Mouse (Mus musculus) heart, postnatal 14 days (tissue): Measurements from ENCODE around the gene Hacd2. TPM values are rescaled to one million over a fixed set of nuclear protein-coding genes. Genes with fewer than 3 reads are reported as not detected.

Source experiments
- DNase-seq, 2 experiments: peaks; one replicate each; pipeline ENCODE4 v3.0.0; 2021 to 2022
- intact Hi-C: fragments of 180-260 bp; cut with DNase I; formaldehyde crosslinking; loops from one replicate; pipeline ENCODE4 v1.15.1; 2025
- total RNA-seq, 2 experiments: library from RNA; stranded (reverse); gene quantifications; 2 replicates each; pipeline ENCODE4 v1.2.3; 2021

The Hacd2 gene
- total RNA-seq, 2 experiments from 2014 or later = 8.3 to 8.5 TPM

DNA sequence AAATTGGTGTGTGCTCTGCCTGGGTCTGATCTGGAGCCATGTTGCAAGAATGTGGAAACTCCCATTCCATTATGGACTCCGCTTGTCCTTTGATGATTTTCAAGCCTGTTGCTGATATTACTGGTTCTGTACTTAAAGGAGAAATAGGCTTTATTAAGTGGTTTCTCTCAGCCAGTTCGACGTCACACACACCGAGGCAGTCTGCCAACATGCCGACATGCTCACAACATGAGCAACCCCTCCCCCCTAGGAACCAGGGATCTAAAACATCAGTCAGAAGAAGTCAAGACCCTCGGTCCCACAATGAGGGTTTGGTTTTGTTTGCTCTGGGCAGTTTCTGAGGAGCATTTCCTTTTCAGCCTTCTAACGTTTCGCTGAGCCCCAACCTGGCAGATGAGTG is 86.9 kb downstream of the Hacd2 start:
- intact Hi-C loops = loop anchor here (5.0 kb wide), 1 partner anchor 52 kb away; no protein-coding TSS in a partner anchor
- DNase-seq = no peak

DNA sequence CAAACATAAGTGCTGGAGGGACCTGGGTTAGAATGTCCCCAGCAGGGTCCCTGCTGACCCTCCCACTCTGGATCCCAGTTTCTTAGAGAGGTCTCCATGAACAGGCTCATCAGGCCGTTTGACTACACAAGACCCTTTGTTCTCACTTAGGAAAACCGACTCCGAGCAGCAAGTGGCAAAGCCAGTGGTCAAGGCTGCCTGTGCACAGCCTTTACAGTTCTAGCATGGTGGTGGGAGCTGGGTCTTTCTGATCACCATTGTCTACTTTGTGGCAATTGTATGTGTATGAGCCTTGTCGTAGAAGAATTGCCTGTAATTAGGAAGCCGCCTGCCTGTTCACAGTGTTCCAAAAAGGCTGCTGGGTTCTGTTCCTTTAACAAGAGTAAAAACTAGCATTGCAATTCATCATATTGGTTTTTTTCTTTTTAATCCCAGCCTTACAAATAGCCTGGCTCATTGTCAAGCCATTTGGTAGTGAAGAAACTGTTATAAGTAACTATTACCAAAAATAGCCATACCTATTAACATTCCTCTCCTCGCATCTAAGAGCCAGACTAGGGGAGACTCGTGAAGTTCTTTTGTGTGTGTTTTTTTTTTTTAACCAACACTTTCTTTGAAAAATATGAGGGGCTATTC is 87.5 kb downstream of the Hacd2 start:
- DNase-seq = no peak
- intact Hi-C loops = loop anchor here (1.0 to 5.0 kb wide), 3 partner anchors 45 to 161 kb away; partner anchors contain the start of gene Adcy5

DNA sequence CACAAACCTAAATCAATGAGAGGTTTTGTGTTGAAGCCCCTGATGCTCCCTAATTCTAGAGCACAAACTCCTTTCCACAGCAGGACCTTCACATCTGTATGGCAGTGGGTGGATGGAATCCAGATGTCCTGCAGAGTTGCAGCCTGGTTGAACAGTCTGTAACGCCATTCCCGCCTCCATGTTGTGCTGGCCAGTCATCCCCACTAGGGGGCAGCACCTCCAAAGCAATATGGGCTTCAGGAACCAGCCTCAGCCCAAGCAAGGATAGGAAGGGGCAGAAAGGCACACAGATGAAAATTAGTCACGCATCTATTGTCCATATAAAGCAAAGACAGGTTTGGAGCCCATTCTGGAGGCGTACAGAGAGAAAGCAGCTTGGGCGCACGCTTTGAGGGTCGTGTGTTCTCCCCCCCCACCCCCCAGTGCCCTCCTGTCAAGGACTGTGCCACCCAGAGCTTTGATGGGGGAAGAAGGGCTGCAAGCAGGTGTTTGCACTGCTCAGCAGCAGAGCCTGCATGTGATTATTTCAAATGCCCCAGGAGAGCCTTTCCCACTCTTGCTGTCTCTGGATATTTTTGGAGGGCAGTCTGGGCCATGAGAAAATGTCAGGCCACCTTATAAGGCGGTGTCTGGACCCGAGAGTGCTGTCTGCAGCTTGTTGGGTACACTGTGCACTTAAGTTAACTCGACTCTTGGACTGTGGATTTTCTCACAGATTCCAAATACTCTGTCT is 88.3 kb downstream of the Hacd2 start:
- intact Hi-C loops = loop anchor here (1.0 to 2.0 kb wide), 2 partner anchors 44 to 160 kb away; partner anchors contain the start of gene Adcy5

DNA sequence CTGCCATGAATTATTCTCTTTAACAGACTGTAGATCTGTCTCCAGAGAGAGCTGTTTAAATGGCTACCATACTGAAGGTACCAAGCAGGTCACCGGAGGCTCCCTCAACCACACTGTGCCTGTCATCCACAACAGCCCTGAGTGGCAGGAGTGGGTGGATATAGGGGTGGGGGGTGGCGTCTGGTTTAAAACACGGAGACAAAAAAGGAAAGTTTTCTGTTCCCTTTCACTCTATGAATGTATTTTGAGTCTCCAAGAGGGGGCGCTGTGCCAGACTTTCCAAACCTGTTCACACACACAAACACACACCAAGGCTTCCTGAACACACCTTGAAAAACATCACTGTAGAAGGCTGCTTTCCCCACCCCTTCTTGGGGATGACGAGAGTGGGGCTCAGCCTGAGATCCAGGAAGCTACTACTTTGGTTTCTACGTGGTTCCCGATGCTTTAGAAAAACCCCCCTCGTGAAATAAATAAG is 89.0 kb downstream of the Hacd2 start:
- peak in 1 of 2 experiments; percentile 42 for DNase-seq
- intact Hi-C loops = loop anchor here (2.0 kb wide), 1 partner anchor 44 kb away; the partner anchor contains the start of gene Adcy5

More for the DNA sequence above, 88.3 kb downstream of the Hacd2 start:
- peak; percentile 87 to 94 for DNase-seq

DNA sequence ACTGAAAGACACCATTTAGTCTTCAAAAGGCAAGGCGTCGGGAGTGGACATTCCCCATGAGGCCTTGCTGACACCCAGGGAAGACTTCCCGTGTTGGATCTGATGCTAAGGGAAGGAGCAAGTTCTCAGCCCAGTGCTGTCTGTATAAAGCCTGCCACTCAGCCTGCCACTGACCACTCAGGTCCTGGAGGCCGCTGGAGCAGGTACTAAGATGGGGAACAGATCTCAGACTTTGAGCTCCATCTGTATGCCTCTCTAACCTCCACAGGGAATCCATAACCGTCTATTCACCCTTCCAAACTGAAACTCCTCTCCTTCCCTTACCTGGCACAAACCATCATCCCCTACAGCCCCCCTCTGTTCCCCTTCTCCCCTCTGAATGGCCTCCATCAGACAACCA is 91.3 kb downstream of the Hacd2 start:
- intact Hi-C loops = no loop called here
- DNase-seq = no peak

DNA sequence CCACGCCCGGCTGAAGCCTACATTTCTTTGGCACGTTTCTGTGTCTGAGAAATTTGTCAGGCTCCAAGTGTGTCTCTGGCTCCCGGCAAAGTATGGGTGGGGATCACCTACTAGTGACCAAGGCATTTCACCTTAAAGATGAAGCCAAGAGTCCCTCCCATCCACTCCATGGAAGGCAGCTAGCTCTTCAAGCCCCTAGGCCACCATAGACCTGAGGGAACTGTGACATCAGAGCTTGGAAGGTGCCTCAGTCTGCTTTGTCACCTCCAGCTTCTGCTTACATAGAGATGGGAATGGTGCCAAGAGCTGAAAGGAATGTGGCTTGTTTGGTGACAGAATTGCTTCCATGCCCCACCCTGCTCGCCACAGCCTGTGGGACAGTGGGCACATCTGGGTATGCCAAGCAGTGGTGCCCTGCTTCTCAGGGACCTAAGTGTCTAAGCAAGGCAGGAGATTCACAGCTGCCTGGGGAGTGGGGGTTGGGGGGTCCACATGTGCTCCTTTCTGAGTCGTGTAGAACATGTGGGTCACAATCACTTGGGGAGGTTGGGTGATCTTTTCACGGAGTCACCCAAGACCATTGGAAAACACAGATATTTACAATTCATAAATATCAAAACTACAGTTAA is 94.2 kb downstream of the Hacd2 start:
- no peak for DNase-seq

DNA sequence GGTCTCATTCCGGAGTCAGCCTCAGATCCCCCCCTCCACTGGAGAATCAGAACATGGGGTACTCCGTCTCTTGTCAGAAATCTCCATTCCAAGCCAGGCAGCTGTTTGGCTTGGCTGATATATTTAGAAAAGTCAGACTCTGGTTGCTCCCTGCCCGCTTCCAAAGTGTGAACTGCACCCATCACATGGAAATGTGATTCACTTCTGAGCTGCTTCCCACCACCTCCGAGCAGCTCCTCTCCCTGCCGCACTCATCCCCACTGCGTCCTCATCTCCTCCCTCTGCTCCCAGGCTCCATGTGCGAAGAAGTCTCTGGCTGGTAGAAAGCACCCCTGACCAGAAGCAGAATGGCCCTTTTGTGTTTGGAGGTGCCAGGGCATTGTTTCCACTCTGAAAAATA is 95.2 kb downstream of the Hacd2 start:
- intact Hi-C loops = no loop called here
- peak in 1 of 2 experiments; percentile 13 for DNase-seq

More for the DNA sequence above, 94.2 kb downstream of the Hacd2 start:
- intact Hi-C loops = no loop called here

DNA sequence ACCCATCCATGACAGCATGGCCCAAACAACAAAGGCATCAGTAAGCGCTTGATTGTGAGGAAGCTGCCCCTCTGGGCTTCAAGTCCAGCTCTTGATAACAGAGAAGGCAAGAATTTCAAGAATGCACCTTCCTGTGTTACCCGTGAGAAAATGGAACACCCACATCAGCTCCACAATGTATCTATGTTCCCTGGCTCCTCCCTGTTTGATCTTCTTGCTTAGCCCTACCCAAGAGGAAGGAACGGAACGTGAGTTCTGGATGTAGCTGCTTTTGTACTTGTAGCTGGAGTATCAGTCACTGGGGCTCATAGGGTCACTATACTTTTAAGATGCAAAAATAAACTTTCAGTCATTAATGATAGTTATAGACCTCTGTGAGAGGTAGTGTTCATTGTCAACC is 98.4 kb downstream of the Hacd2 start:
- intact Hi-C loops = no loop called here
- DNase-seq = no peak

DNA sequence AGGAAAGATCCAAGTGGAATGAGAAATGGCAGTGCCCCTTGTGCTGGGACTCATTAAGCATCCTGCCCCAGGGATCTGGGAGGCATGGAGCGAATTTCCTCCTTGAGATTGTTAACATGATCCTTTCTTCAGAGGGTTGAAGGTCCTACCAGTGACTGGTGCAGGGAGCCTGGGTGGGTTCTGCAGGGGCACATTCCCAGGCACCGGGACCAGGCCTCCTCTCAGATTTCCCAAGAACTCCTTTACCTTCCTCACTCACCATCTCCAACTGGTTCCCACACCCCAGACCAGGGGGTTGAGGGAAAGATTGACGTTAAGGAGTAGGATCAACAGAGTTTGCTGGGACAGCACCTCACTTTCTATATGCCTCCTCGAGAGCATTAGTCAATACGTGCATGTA is 105.0 kb downstream of the Hacd2 start:
- intact Hi-C loops = no loop called here

DNA sequence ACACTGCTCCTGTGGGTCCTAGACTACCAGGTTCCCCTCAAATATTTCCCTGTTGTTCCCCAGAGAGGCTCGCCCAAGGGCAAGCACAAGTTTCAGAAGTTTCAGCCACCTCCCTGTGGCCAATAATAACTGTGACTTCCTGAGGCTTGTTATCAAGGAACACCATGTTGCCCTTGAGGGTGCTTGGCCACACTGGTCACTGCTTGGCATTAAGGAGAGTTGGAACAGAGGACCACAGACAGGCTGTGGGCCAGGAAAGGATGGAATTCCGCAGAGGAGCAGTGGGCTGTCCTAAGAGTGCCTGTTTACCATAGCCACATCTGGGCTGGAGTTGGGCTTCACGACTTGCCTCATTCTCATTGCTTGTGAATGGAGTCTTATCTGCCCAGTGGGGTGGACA is 107.9 kb downstream of the Hacd2 start:
- intact Hi-C loops = no loop called here
- peak; percentile 47 to 73 for DNase-seq

More for the DNA sequence above, 105.0 kb downstream of the Hacd2 start:
- DNase-seq = no peak

DNA sequence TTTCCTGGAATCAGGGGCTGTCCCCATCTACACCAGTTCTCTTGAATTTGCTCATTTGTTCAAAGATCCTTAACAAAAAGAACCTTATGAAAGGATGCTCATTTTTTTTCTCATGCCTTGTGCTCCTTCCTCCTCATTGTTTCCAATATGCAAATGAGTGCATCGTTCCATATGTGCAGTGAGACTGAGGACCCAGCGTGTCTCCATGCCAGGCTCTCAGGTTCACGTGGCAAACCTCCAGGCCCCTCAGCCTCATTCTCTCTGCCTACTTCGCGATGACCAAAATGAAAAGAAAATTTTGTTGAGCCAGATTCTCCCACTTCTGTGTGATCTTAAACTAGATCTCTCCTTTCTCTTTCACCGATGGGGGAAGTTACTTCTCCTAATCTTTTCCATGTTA is 117.2 kb downstream of the Hacd2 start:
- intact Hi-C loops = loop anchor here (2.0 kb wide), 1 partner anchor 13 kb away; no protein-coding TSS in a partner anchor

DNA sequence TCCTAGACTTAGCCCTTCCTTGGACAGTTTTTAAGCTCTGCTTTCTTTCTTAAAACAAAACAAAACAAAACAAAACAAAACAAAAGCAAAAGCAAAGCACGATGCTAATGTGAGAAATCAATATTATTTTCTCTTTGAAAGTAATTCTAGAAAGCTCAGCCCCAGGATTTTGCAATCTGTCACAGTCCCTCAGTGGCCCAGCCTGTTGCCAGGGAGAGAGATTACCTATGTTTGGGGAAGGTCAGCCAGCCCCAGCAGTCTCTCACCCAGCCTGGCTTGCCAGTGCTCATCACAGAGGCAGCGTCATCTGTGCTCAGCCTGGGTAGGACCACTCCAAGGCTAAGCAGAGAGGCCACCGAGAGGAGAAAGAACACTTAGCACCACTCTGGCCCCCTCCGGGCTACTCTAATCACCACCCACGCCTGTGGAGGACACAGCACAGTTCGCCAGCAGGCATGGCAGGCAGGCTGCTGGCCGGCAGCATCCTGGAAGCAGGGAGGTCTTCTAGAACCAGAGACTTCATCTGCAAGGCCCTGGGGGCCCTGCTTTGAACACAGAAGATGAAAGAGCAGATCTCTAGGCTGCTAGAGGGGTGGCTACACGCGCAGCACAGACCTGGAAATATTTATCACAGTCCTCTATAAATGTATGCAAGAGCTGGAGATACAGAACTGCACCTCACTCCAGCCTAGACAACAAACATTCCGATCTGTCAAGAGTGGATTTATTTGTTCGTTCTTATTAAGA is 117.8 kb downstream of the Hacd2 start:
- intact Hi-C loops = loop anchor here (2.0 kb wide), 1 partner anchor 13 kb away; no protein-coding TSS in a partner anchor

More for the DNA sequence above, 117.2 kb downstream of the Hacd2 start:
- DNase-seq = no peak

DNA sequence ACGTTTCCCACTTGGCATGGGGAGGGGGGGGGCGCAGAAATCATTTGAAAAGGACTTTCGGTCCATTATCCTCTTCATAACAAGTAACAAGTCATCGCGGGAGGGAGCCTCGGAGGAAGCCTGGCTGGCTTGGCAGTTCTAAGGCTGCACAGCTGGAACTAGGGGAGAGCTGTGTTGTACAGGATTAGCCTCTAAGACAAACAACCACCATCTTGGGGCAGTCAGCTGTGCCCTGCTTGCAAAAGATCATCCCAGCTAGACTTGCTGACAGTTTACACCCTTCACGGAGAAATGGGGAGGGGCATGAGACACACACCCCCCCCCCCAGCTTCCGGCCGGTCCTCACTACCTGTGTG is 118.4 kb downstream of the Hacd2 start:
- intact Hi-C loops = no loop called here
- DNase-seq = no peak

More for the DNA sequence above, 117.8 kb downstream of the Hacd2 start:
- DNase-seq = peak in 1 of 2 experiments; percentile 20

DNA sequence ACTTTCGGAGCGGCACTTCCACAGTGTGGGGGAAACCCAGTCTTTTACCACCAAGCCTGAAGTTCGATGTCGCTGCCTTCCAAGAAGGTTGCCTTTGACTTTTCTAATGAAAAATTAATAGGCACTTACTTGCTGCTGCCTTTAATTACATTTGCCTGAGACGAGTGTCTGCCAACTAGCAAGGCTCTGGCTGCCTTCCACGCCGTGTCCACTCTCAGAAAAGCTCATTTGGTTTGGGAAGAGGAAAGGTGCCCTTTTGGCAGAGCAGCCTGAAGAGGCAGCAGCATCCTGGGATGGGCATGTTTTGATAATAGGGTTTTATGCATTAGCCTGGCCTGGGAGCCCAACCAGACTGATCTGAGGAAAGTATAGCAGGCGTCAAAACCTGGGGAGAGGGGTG is 119.6 kb downstream of the Hacd2 start:
- intact Hi-C loops = no loop called here
- DNase-seq = no peak

DNA sequence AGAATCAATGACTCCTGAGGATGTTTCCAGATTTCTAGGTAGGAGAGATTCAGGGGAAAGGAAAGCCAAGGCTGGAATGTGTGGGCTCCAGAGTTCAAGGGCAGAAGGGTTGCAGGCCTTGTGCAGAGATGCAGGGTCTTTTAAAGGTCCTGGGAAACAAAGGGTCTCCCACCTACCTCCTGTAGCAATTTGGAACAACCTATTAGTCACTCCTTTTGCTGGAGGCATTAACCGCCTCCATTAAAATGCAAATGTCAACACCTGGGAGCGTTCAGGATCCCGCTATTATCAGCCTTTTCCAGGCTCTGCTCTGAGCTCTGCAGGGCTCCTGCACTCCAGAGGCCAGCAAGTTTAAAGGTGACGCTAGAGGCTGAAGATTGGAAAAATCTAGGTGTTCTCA is 123.9 kb downstream of the Hacd2 start:
- intact Hi-C loops = no loop called here
- no peak for DNase-seq

DNA sequence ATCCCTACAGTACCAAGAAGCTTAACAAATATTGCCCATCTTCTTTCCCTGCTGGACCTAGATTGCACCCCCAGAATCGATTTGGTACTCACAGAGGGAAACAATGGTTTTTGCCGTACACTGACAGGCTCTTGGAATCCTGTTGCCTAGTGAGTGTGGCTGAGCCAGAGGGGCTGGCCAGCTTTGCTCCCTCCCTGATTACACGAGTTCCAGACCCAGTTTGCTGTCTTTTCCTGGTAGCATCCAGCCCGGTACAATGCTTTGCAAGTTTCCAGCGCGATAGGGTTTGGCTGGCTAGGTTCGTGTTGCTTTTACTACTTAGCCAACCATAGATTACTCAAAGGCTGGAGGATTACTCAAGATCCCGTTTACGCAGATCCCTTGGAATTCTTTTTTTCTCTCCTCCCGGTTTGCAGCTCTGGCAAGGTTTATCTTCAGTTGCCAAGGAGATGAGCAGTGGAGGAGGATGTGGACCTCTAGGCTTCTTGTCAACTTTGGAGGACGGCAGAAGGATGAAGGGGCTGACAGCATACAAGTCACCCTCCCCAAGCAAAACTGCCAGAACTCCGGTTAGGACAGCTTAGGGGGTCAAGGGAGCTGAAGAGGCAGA is 131.0 kb downstream of the Hacd2 start:
- intact Hi-C loops = loop anchor here (2.0 kb wide), 1 partner anchor 14 kb away; no protein-coding TSS in a partner anchor

DNA sequence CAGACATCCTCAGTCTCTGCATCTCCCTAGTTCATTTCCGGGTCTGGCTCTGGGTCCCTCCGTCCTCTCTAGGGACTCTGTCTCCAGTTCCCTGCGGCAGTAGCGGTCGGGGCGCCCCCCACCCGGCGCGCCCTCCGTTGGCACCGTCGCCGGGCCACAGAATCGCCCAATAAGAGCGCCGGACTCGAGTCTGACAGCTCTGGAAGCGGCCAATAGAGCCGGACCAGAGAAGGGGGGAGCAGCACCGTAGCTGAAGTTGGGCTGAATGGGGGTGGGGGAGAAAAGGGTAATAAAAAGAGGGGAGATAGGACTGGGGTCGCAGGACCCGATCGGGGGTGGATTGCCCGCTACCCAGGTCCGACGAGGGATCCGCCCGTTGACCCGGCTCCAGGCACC is 132.0 kb downstream of the Hacd2 start:
- intact Hi-C loops = loop anchor here (2.0 kb wide), 1 partner anchor 43 kb away; no protein-coding TSS in a partner anchor

More for the DNA sequence above, 131.0 kb downstream of the Hacd2 start:
- no peak for DNase-seq

DNA sequence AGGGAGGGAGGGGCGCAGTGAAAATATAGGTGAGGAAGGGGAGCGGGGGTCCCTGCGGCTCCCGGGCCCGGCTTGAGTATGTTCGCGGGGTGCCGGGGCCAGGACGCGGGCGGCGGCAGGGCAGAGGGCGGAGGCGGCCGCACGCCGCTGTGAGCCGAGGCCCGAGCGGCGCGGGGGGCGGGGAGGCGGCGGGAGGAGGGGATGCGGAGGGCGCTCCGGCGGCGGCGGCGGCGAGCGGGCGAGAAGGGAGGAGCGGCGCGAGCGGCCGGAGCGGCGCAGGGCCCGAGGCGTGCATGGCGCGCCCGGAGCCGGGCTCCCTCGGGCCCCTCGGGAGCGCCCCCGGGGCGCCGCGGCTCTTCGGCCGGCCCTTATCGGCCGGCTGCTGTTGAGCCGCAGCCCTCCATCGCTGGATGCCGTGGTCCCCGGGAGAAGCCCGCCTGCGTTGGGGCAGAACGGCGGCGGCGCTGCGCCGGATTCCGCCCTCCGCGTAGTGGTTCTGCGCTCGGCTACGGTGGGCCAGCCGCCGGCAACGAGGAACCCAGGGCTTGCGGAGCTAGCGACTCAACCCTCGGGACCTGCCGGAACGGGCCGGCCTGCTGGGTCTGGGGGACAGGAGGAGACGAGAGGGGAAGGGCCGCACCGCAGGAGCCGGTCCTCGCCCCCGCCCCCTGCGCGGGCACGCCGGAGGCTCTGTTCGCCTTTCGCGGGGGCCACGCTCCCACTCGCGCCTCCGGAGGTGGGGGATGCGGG is 132.6 kb downstream of the Hacd2 start, which contains the start of gene Adcy5:
TSS of gene Adcy5 (plus strand) at position 237 of the 750 bp plus-strand sequence.
- DNase-seq = peak; percentile 56 to 61
- intact Hi-C loops = loop anchor here (2.0 to 5.0 kb wide), 2 partner anchors 44 to 98 kb away; no protein-coding TSS in a partner anchor

More for the DNA sequence above, 132.0 kb downstream of the Hacd2 start:
- peak in 1 of 2 experiments; percentile 60 for DNase-seq
